Mouse (Mus musculus) G1E (cell line): Measurements from ENCODE around the gene Fam129a. TPM values are rescaled to one million over a fixed set of nuclear protein-coding genes. Genes with fewer than 3 reads are reported as not detected.
"Not testable (repeated sequence)": the region's sequence is repeated elsewhere in the genome, so short reads cannot be mapped to it uniquely, and the experiment has no call there.

Experiments used
- ATAC-seq: 2 replicates; pipeline ENCODE4 v1.8.0; 2016; ENCODE audit warnings: mild to moderate bottlenecking; ENCODE audit not compliant: insufficient number of reproducible peaks, poor library complexity, low FRiP score, severe bottlenecking; ENCODE audit errors: extremely low read depth
- DNase-seq: peaks from one replicate; pipeline ENCODE4 v3.0.0; 2012; ENCODE audit warnings: low spot score
- H3K27me3 ChIP-seq: 2 replicates; pipeline ENCODE4 v1.6.1; 2012; ENCODE audit warnings: mild to moderate bottlenecking, low read length, inconsistent platforms; ENCODE audit not compliant: insufficient read depth
- H3K36me3 ChIP-seq: replicated peaks from 2 replicates; pipeline ENCODE3; 2012; ENCODE audit warnings: mild to moderate bottlenecking, inconsistent platforms
- H3K4me1 ChIP-seq: 2 replicates; pipeline ENCODE4 v1.6.1; 2012; ENCODE audit warnings: low read depth, low read length, inconsistent platforms, mixed read lengths; ENCODE audit not compliant: insufficient read depth
- H3K4me3 ChIP-seq: 2 replicates; pipeline ENCODE4 v1.5.1; 2012; ENCODE audit warnings: low read depth, mild to moderate bottlenecking, inconsistent platforms, low read length, moderate library complexity, mixed read lengths
- H3K9me3 ChIP-seq: replicated peaks from 2 replicates; pipeline ENCODE4 v1.6.1; 2012; ENCODE audit warnings: inconsistent platforms
- CTCF ChIP-seq: IDR thresholded peaks from 2 replicates; pipeline ENCODE4 v1.5.1; 2012; ENCODE audit warnings: low read depth, low read length, inconsistent platforms, mixed read lengths
- GATA1 ChIP-seq: IDR thresholded peaks from 2 replicates; pipeline ENCODE4 v1.6.1; 2012; ENCODE audit warnings: borderline replicate concordance, low read length, inconsistent platforms, mixed read lengths
- GATA2 ChIP-seq: IDR thresholded peaks from 2 replicates; pipeline ENCODE4 v1.6.1; 2012; ENCODE audit warnings: low read depth, low read length, inconsistent platforms, borderline replicate concordance
- POLR2AphosphoS5 ChIP-seq: IDR thresholded peaks from 2 replicates; pipeline ENCODE4 v1.6.1; 2012; ENCODE audit warnings: low read depth, low read length, inconsistent platforms; ENCODE audit not compliant: insufficient replicate concordance
- TAL1 ChIP-seq: conservative IDR thresholded peaks from 2 replicates; pipeline ENCODE4 v1.6.1; 2012; ENCODE audit warnings: low read depth, low read length, inconsistent platforms, mixed read lengths
- polyA plus RNA-seq: library from polyadenylated mRNA; stranded (reverse); fragments of >175 nt; gene quantifications from 2 replicates; pipeline ENCODE4 v1.2.3, GENCODE M21; 2012
- total RNA-seq, 2 experiments: library from RNA; stranded (forward) in 1 of 2; stranded (reverse) in 1 of 2; fragments of 200-1000 nt in 1 of 2; fragments of >200 nt in 1 of 2; fragmentation: Nextera tagmentation in 1 of 2; gene quantifications; 2 replicates each; pipeline ENCODE4 v1.2.3; 2014 to 2017

Fam129a gene
- total and polyA plus RNA-seq, 3 experiments = 0.60 TPM; not detected in 2

DNA sequence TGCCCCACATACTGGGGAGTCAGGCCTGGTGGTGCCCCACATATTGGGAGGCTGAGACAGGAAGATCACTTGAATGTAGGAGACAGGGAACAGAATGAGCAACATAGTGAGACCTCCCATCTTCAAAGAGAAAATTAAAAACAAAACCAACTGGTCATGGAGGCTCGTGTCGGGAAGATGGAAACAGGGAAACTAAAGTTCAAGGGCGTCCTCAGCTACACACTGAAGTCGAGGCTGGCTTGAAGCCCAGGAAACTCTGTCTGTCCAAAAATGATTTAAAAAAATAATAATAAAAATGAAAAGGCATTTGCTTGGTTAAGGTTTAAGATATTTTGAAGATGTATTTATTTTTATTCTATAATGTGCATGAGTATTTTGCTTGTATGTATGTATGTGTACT is 152.8 kb downstream of the Fam129a start:
- ATAC-seq (no peak), DNase-seq (no peak)
- Histone ChIP-seq H3K4me1 (peaks cover 19% of the 10 kb centered on the region), H3K27me3 (peaks cover 16% of the 10 kb centered on the region), H3K36me3 (no peaks in the 10 kb centered on the region), H3K9me3 (no peaks in the 10 kb centered on the region), H3K4me3 (no peak overlapping the region)
- no peak for TF ChIP-seq TAL1
- no peak for TF ChIP-seq CTCF
- no peak for TF ChIP-seq POLR2AphosphoS5
- TF ChIP-seq GATA1 = no peak
- no peak for TF ChIP-seq GATA2

DNA sequence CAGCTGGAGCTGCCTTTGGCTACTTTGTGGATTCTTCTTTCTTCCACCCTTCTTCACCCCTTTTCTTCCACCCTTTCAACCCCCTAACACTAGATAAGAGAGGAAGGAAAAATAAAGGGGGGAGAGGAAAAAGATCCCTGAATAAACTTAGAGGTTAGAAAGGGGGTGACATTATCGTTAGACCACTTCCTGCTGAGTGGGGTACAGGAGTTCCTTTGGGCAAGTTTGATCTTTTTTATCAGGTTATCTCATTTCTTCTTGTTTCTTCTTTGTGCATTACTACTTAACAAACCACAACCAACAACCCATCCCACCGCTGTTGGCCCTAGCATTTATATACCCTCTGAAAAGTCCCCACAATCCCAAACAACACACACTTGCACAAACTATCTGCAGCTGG is 154.6 kb downstream of the Fam129a start:
- Histone ChIP-seq H3K4me1 (peaks cover 16% of the 10 kb centered on the region), H3K36me3 (no peaks in the 10 kb centered on the region), H3K9me3 (no peaks in the 10 kb centered on the region), H3K4me3 (no peak overlapping the region), H3K27me3 (peaks cover 4% of the 10 kb centered on the region; the same call in 1 of the 2 replicates)
- DNase-seq = no peak
- ATAC-seq = peak; percentile 30; the same call in 1 of the 2 replicates
- TF ChIP-seq GATA2 (no peak), POLR2AphosphoS5 (no peak), GATA1 (no peak)

DNA sequence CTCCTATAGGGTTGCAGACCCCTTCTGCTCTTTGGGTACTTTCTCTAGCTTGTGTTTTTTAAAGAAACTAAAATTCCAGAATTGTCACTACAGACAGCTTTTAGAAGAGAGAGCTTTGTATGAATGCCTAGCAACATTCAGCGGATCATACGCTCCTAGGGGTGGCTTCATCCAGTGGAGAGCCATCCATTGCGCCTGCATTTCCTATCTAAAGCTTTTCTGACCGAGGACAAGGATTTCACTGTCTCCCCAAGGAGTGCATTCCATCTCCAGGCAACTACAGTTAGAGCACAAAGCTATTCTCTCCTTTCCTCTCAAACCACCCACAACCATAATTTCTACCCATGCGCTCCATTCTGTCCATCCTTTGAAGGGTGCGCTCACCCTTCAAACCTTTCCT is 155.4 kb downstream of the Fam129a start:
- no peaks in the 10 kb centered on the region for H3K36me3 ChIP-seq
- no peak overlapping the region for H3K4me3 ChIP-seq
- no peaks in the 10 kb centered on the region for H3K9me3 ChIP-seq
- H3K4me1 ChIP-seq = peaks cover 16% of the 10 kb centered on the region
- DNase-seq (no peak), ATAC-seq (no peak)
- H3K27me3 ChIP-seq = peaks cover 4% of the 10 kb centered on the region; the same call in 1 of the 2 replicates
- TF ChIP-seq TAL1 (no peak), POLR2AphosphoS5 (no peak), CTCF (no peak), GATA1 (no peak), GATA2 (no peak)

GRCm38 (mm10) chr1:151728141-151728540 is 157.2 kb downstream of the Fam129a start:
- no peaks in the 10 kb centered on the region for H3K27me3 ChIP-seq
- no peak overlapping the region for H3K4me3 ChIP-seq
- peaks cover 11% of the 10 kb centered on the region for H3K4me1 ChIP-seq
- no peaks in the 10 kb centered on the region for H3K36me3 ChIP-seq
- no peaks in the 10 kb centered on the region for H3K9me3 ChIP-seq
- DNase-seq (no peak), ATAC-seq (peak; percentile 25; the same call in 1 of the 2 replicates)
- TF ChIP-seq GATA1 = no peak
- no peak for TF ChIP-seq POLR2AphosphoS5
- TF ChIP-seq GATA2 = no peak
- TF ChIP-seq TAL1 = no peak
- TF ChIP-seq CTCF = no peak

GRCm38 (mm10) chr1:151737146-151737545 is 166.2 kb downstream of the Fam129a start:
- TF ChIP-seq TAL1 (no peak), GATA2 (no peak)

DNA sequence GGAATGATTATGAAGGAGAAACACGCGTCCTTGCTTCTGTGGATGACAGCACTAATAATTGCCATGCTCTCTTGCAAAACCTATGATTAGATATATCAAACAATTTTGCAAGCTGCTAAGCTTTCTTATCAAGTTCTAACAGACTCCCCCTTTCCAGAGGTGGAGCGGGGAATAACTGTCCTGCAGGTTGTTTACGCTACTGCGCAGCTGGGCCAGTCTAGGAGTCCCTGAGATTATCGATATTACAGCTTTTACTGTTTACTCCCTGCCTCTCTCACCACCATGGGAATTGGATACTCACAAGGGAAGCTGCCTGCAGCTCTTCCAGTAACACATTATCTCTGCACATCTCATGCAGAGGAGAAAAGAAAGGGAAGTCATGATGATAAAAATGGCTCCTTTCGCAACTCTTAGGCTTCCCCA is 170.2 kb downstream of the Fam129a start:
- Histone ChIP-seq H3K36me3 (no peaks in the 10 kb centered on the region), H3K9me3 (no peaks in the 10 kb centered on the region), H3K4me1 (peaks cover 12% of the 10 kb centered on the region), H3K4me3 (no peak overlapping the region), H3K27me3 (peaks cover 2% of the 10 kb centered on the region; the same call in 1 of the 2 replicates)
- TF ChIP-seq TAL1 (0 out of 2 replicates have a peak, but pooled peaks have one; percentile 18), GATA2 (no peak)
- ATAC-seq (peak; percentile 76), DNase-seq (no peak)

More at GRCm38 (mm10) chr1:151737146-151737545, 166.2 kb downstream of the Fam129a start:
- H3K9me3 ChIP-seq = peaks cover 10% of the 10 kb centered on the region; the same call in 1 of the 2 replicates
- H3K4me1 ChIP-seq = peaks cover 9% of the 10 kb centered on the region
- ATAC-seq (no peak), DNase-seq (no peak)
- H3K27me3 ChIP-seq = peaks cover 2% of the 10 kb centered on the region; the same call in 1 of the 2 replicates
- H3K4me3 ChIP-seq = no peak overlapping the region
- H3K36me3 ChIP-seq = no peaks in the 10 kb centered on the region

DNA sequence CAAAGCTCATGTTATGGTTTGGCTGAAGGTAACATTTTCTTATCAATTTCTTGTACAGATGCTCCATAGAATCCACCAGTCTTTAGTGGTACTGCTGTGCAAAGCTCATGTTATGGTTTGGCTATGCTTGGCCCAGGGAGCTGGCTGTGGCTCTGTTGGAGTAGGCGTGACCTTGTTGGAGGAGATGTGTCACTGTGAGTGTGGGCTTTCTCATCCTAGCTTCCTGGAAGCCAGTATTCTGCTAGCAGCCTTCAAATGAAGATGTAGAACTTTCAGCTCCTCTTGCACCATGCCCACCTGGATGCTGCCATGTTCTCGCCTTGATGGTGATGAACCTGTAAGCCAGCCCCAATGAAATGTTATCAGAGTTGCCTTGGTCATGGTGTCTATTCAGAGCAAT is 178.9 kb downstream of the Fam129a start:
- H3K4me1 ChIP-seq = peaks cover 46% of the 10 kb centered on the region
- not testable (repeated sequence) for ATAC-seq

More for the DNA sequence above, 178.9 kb downstream of the Fam129a start:
- not testable (repeated sequence) for H3K4me3 ChIP-seq, H3K36me3 ChIP-seq, DNase-seq, H3K27me3 ChIP-seq, H3K9me3 ChIP-seq
